Mouse (Mus musculus) forebrain, embryonic 14.5 days (tissue): ENCODE results near the gene Lims1. TPM values are rescaled to one million over a fixed set of nuclear protein-coding genes. Genes with fewer than 3 reads are reported as not detected.

Experiments used
- ATAC-seq: fragments of 200-750 bp; cut with Nextera tagmentation; 2 replicates; pipeline ENCODE4 v1.8.0; 2017; ENCODE audit warnings: mild to moderate bottlenecking, moderate library complexity
- DNase-seq: peaks from one replicate; pipeline ENCODE4 v3.0.0-alpha.2; 2015; ENCODE audit warnings: low spot score
- H3K27ac ChIP-seq: fragments of 300-500 bp; sonication (generic); 2 replicates; pipeline ENCODE4 v1.5.1; 2014; ENCODE audit warnings: low read depth, mild to moderate bottlenecking, control low read depth, low read length, moderate library complexity
- H3K27me3 ChIP-seq: fragments of 300-500 bp; sonication (generic); replicated peaks from 2 replicates; pipeline ENCODE4 v1.6.1; 2014; ENCODE audit warnings: low read length, control low read depth, mixed read lengths; ENCODE audit not compliant: control insufficient read depth, insufficient read depth
- H3K36me3 ChIP-seq: fragments of 300-500 bp; sonication (generic); 2 replicates; pipeline ENCODE4 v1.6.1; 2014; ENCODE audit warnings: low read length, control low read depth; ENCODE audit not compliant: control insufficient read depth, insufficient read depth
- H3K4me1 ChIP-seq: fragments of 300-500 bp; sonication (generic); 2 replicates; pipeline ENCODE4 v1.6.1; 2014; ENCODE audit warnings: antibody characterized with exemption, low read length, control low read depth; ENCODE audit not compliant: control insufficient read depth, insufficient read depth
- H3K4me2 ChIP-seq: fragments of 300-500 bp; sonication (generic); 2 replicates; pipeline ENCODE4 v1.6.1; 2014; ENCODE audit warnings: mild to moderate bottlenecking, control low read depth, low read length
- H3K4me3 ChIP-seq: fragments of 300-500 bp; sonication (generic); 2 replicates; pipeline ENCODE4 v1.5.1; 2014; ENCODE audit warnings: low read depth, low read length, control low read depth
- H3K9ac ChIP-seq: fragments of 300-500 bp; sonication (generic); 2 replicates; pipeline ENCODE4 v1.6.1; 2014; ENCODE audit warnings: mild to moderate bottlenecking, low read length, control low read depth, moderate library complexity
- H3K9me3 ChIP-seq: fragments of 300-500 bp; sonication (generic); replicated peaks from 2 replicates; pipeline ENCODE4 v1.6.1; 2016; ENCODE audit warnings: low read length, control low read depth, mixed read lengths; ENCODE audit not compliant: control insufficient read depth
- WGBS: fragments of 180-500 bp; shearing (Covaris S2); extraction: QIAGEN DNeasy Blood & Tissue Kit; methylation state at CpG from one replicate; pipeline ENCODE4 v1.1.7; 2014; 5-methylcytosine and 5-hydroxymethylcytosine counted together
- polyA plus RNA-seq: library from polyadenylated mRNA; unstranded; fragments of >200 nt; fragmentation: Nextera tagmentation; extraction: Ambion mirVana; gene quantifications from 2 replicates; pipeline ENCODE4 v1.2.1, GENCODE M21; 2014

Lims1 gene
- polyA plus RNA-seq, 1 experiment from 2014 or later: 68.1 TPM

DNA sequence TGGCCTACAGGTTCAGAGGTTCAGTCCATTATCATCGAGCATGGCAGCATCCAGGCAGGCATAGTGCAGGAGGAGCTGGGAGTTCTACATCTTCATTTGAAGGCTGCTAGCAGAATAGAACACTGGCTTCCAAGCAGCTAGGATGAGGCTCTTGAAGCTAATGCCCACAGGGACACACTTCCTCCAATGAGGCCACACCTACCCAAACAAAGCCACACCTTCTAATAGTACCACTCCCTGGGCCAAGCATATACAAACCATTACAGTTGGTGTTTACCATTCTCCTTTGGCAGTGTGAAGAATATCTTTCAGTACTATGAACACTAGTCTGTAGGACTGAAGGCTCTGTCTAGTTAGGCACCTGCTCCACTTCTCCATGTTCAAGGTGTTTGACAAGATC lies 136.6 kb downstream of the Lims1 start:
- Histone ChIP-seq H3K27ac (no peak overlapping the region), H3K4me3 (no peak overlapping the region), H3K9ac (no peak overlapping the region), H3K4me1 (no peaks in the 10 kb centered on the region), H3K4me2 (no peak overlapping the region), H3K27me3 (no peaks in the 10 kb centered on the region), H3K36me3 (peaks cover 73% of the 10 kb centered on the region), H3K9me3 (no peaks in the 10 kb centered on the region)
- no peak for ATAC-seq
- 90% methylated on average over 1 of the region's 1 CpGs for WGBS
- no peak for DNase-seq

Other genes with a start within 250 kb of the Lims1 start
- gene AW822073, start 98.5 kb upstream of the Lims1 start, polyA plus RNA-seq: not detected in 2 replicates
- not detected in 2 replicates for gene Duxf3, start 90.8 kb upstream of the Lims1 start, polyA plus RNA-seq
- gene Gm4981, start 86.8 kb upstream of the Lims1 start, polyA plus RNA-seq: not detected in 2 replicates
- gene Gcc2, start 68.0 kb upstream of the Lims1 start, polyA plus RNA-seq: 56.8 and 58.8 TPM in 2 replicates
- 24.2 and 33.4 TPM in 2 replicates for gene Ranbp2, start 123.5 kb downstream of the Lims1 start, polyA plus RNA-seq
- 6.0 and 7.7 TPM in 2 replicates for gene Ccdc138, start 174.5 kb downstream of the Lims1 start, polyA plus RNA-seq